Mouse (Mus musculus): ENCODE data around the gene Dnajc14. TPM values are rescaled to one million over a fixed set of nuclear protein-coding genes. Genes with fewer than 3 reads are reported as not detected.
A peak's percentile ranks its signal among the peaks of the same experiment; 100 is the strongest.

Gene Dnajc14
- total and polyA plus RNA-seq, 3 experiments: 27.7 to 36.7 TPM; not detected in 1

DNA sequence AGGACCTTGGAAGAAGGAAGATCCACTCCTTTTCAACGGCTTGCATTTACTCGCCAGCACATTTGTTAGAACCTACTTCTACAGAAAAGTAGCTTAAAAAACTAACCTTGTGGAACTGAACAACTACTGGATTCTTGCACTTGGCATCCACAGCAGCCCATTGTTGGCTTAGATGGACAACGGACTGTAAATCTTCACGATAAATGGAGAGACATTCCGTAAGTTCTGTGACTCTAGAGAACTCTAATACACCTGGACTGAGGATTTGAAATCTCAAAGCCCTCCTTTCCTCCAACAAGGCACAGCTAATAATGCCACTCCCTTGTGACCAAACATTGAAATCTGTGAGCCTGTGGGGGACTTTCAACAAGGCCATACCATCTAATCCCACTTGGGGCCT, 39.4 kb downstream of the Dnajc14 start:
- Histone ChIP-seq H3K9me3 (replicated peaks; ENCODE audit: insufficient read depth, low read length) (no peaks in the 10 kb centered on the region), H3K9ac (ENCODE audit: control insufficient read depth, low read depth, low read length, poor library complexity, severe bottlenecking) (no peak overlapping the region), H3K36me3 (ENCODE audit: control insufficient read depth in 1 of 2, insufficient read depth in 2 of 2, low read length in 2 of 2) (peaks cover 28 to 49% of the 10 kb centered on the region in 2 experiments), H3K4me1 (ENCODE audit: control insufficient read depth in 1 of 2, insufficient read depth in 2 of 2, low read length in 2 of 2) (peaks cover 15 to 21% of the 10 kb centered on the region in 2 experiments), H3K4me3 (ENCODE audit: control insufficient read depth in 1 of 2, insufficient read depth in 1 of 2, low read depth in 2 of 2, low read length in 2 of 2) (no peak overlapping the region), H3K79me2 (ENCODE audit: control insufficient read depth, insufficient read depth, low read length, poor library complexity) (0 out of 2 replicates have a peak, but pooled peaks cover 2% of the 10 kb centered on the region), H3K27me3 (ENCODE audit: control insufficient read depth in 1 of 2, insufficient read depth in 2 of 2, low read length in 2 of 2) (no peaks in the 10 kb centered on the region), H3K27ac (ENCODE audit: control insufficient read depth, low read depth, low read length) (no peak overlapping the region)
- no peak for DNase-seq (ENCODE audit: low read depth, low spot score)
- TF ChIP-seq NRF1 (IDR thresholded peaks at IDR 0.05; ENCODE audit: insufficient read depth, low read depth, low read length, poor library complexity, severe bottlenecking) (no peak), MEF2A (IDR thresholded peaks at IDR 0.05; ENCODE audit: extremely low read depth, insufficient replicate concordance, low read depth, low read length, poor library complexity, severe bottlenecking) (no peak), MYC (IDR thresholded peaks at IDR 0.05; ENCODE audit: low read depth, low read length) (no peak), ZC3H11A (IDR thresholded peaks at IDR 0.05; ENCODE audit: low read depth, low read length) (no peak), ZMIZ1 (IDR thresholded peaks at IDR 0.05; ENCODE audit: low read depth, low read length) (no peak), MXI1 (IDR thresholded peaks at IDR 0.05; ENCODE audit: low read depth, low read length) (no peak), E2F4 (IDR thresholded peaks at IDR 0.05; ENCODE audit: borderline replicate concordance, low read depth, low read length) (no peak), SIN3A (IDR thresholded peaks at IDR 0.05; ENCODE audit: low read length) (no peak), TAL1 (IDR thresholded peaks at IDR 0.05; ENCODE audit: low read length) (no peak), RCOR1 (IDR thresholded peaks at IDR 0.05; ENCODE audit: low read depth, low read length) (no peak), POLR2AphosphoS5 (IDR thresholded peaks at IDR 0.05; ENCODE audit: borderline replicate concordance, low read depth, low read length) (no peak), POLR2A (IDR thresholded peaks at IDR 0.05; ENCODE audit: control insufficient read depth in 1 of 2, insufficient read depth in 1 of 2, low read depth in 1 of 2, low read length in 2 of 2, poor library complexity in 1 of 2) (no peak), JUND (IDR thresholded peaks at IDR 0.05; ENCODE audit: low read depth, low read length) (no peak), ZKSCAN1 (IDR thresholded peaks at IDR 0.05; ENCODE audit: low read depth, low read length) (no peak), USF2 (IDR thresholded peaks at IDR 0.05; ENCODE audit: borderline replicate concordance in 1 of 2, insufficient read depth in 1 of 2, low read depth in 1 of 2, low read length in 2 of 2) (no peak), TBP (IDR thresholded peaks at IDR 0.05; ENCODE audit: low read depth, low read length) (no peak), HCFC1 (IDR thresholded peaks at IDR 0.05; ENCODE audit: low read depth, low read length) (no peak), UBTF (IDR thresholded peaks at IDR 0.05; ENCODE audit: borderline replicate concordance, insufficient read depth, low read depth, low read length) (no peak), GABPA (IDR thresholded peaks at IDR 0.05; ENCODE audit: low read depth, low read length) (no peak)

DNA sequence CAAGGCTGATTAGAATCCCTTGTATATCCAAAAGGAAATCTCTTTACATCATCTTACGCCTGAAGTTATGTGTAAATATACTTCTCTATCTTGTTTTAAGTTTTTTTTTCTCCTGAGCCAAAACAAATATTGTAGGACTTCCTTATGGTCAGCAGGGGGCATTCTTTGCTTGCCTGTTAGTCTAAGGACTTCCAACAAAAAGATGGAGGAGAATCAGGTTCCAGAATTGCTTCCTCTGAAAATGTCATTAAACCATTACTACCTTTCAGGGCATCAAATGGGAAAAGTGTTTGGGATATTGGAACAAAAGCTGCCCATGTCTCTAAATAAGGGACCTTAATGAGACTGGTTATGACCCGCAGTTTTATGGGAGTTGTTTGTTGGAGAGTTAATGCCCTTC, 41.7 kb downstream of the Dnajc14 start:
- no peaks in the 10 kb centered on the region for H3K27me3 ChIP-seq (ENCODE audit: control insufficient read depth in 1 of 2, insufficient read depth in 2 of 2, low read length in 2 of 2)
- no peak overlapping the region for H3K4me3 ChIP-seq (ENCODE audit: control insufficient read depth in 1 of 2, insufficient read depth in 1 of 2, low read depth in 2 of 2, low read length in 2 of 2)
- no peak overlapping the region for H3K27ac ChIP-seq (ENCODE audit: control insufficient read depth, low read depth, low read length)
- H3K9me3 ChIP-seq (replicated peaks; ENCODE audit: insufficient read depth, low read length): no peaks in the 10 kb centered on the region
- no peaks in the 10 kb centered on the region for H3K79me2 ChIP-seq (ENCODE audit: control insufficient read depth, insufficient read depth, low read length, poor library complexity)
- peaks cover 8 to 62% of the 10 kb centered on the region in 2 experiments for H3K36me3 ChIP-seq (ENCODE audit: control insufficient read depth in 1 of 2, insufficient read depth in 2 of 2, low read length in 2 of 2)
- H3K9ac ChIP-seq (ENCODE audit: control insufficient read depth, low read depth, low read length, poor library complexity, severe bottlenecking): no peak overlapping the region
- peak; percentile 45 for DNase-seq (ENCODE audit: low read depth, low spot score)
- H3K4me1 ChIP-seq (ENCODE audit: control insufficient read depth in 1 of 2, insufficient read depth in 2 of 2, low read length in 2 of 2): peaks cover 4 to 8% of the 10 kb centered on the region in 2 experiments; a peak in 3 of 4 replicates
- TF ChIP-seq TAL1 (IDR thresholded peaks at IDR 0.05; ENCODE audit: low read length): no peak
- TF ChIP-seq GABPA (IDR thresholded peaks at IDR 0.05; ENCODE audit: low read depth, low read length): no peak
- TF ChIP-seq MAFK (IDR thresholded peaks at IDR 0.05; ENCODE audit: borderline replicate concordance, low read depth, low read length): no peak
- TF ChIP-seq BHLHE40 (IDR thresholded peaks at IDR 0.05; ENCODE audit: borderline replicate concordance, low read depth, low read length): 0 out of 2 replicates have a peak, but pooled peaks have one; percentile 9
- no peak for TF ChIP-seq MYC (IDR thresholded peaks at IDR 0.05; ENCODE audit: low read depth, low read length)
- TF ChIP-seq MYB (IDR thresholded peaks at IDR 0.05; ENCODE audit: low read depth, low read length): no peak
- no peak for TF ChIP-seq ZMIZ1 (IDR thresholded peaks at IDR 0.05; ENCODE audit: low read depth, low read length)
- no peak for TF ChIP-seq MAZ (IDR thresholded peaks at IDR 0.05; ENCODE audit: low read depth, low read length)
- TF ChIP-seq MEF2A (IDR thresholded peaks at IDR 0.05; ENCODE audit: extremely low read depth, insufficient replicate concordance, low read depth, low read length, poor library complexity, severe bottlenecking): no peak
- no peak for TF ChIP-seq POLR2A (IDR thresholded peaks at IDR 0.05; ENCODE audit: control insufficient read depth in 1 of 2, insufficient read depth in 1 of 2, low read depth in 1 of 2, low read length in 2 of 2, poor library complexity in 1 of 2)
- no peak for TF ChIP-seq NELFE (IDR thresholded peaks at IDR 0.05; ENCODE audit: low read depth, low read length)
- no peak for TF ChIP-seq SIN3A (IDR thresholded peaks at IDR 0.05; ENCODE audit: low read length)
- no peak for TF ChIP-seq UBTF (IDR thresholded peaks at IDR 0.05; ENCODE audit: borderline replicate concordance, insufficient read depth, low read depth, low read length)
- TF ChIP-seq MAX (IDR thresholded peaks at IDR 0.05; ENCODE audit: low read length): no peak
- TF ChIP-seq RCOR1 (IDR thresholded peaks at IDR 0.05; ENCODE audit: low read depth, low read length): no peak
- no peak for TF ChIP-seq NRF1 (IDR thresholded peaks at IDR 0.05; ENCODE audit: insufficient read depth, low read depth, low read length, poor library complexity, severe bottlenecking)
- no peak for TF ChIP-seq EP300 (IDR thresholded peaks at IDR 0.05; ENCODE audit: low read depth in 1 of 2, low read length in 2 of 2)
- TF ChIP-seq USF1 (IDR thresholded peaks at IDR 0.05; ENCODE audit: low read depth, low read length): no peak
- no peak for TF ChIP-seq KAT2A (conservative IDR thresholded peaks at IDR 0.05; ENCODE audit: low read depth, low read length)
- TF ChIP-seq CHD2 (IDR thresholded peaks at IDR 0.05; ENCODE audit: low read length): no peak
